Mouse (Mus musculus): Measurements from ENCODE around the gene Prss42.
"Not testable (repeated sequence)": the region's sequence is repeated elsewhere in the genome, so short reads cannot be mapped to it uniquely, and the experiment has no call there.

Prss42 gene

GRCm38 (mm10) chr9:110788169-110788568, 9.8 kb upstream of the Prss42 start:
- ATAC-seq (ENCODE audit: low TSS enrichment) = no peak

- no peak for ATAC-seq (ENCODE audit: low TSS enrichment)
These were observed 7.5 kb upstream of the Prss42 start for GRCm38 (mm10) chr9:110790462-110790861.

GRCm38 (mm10) chr9:110797013-110797412, 953 bp upstream of the Prss42 start:
- no peak for ATAC-seq (ENCODE audit: low TSS enrichment)

- ATAC-seq (ENCODE audit: low TSS enrichment) = no peak
These were observed 3.0 kb downstream of the Prss42 start for GRCm38 (mm10) chr9:110800834-110801479.

- no peak for ATAC-seq (ENCODE audit: low TSS enrichment)
These were observed 5.3 kb downstream of the Prss42 start for GRCm38 (mm10) chr9:110803294-110803693.

- ATAC-seq (ENCODE audit: low TSS enrichment) = peak; percentile 72; the same call in 1 of the 2 replicates
These were observed 12.1 kb downstream of the Prss42 start for GRCm38 (mm10) chr9:110810051-110810450.

- no peak for ATAC-seq (ENCODE audit: low TSS enrichment)
These were observed 15.8 kb downstream of the Prss42 start, which contains the start of gene Prss44 for GRCm38 (mm10) chr9:110813789-110814188. Gene Prss44 (plus strand): TSS chr9:110813994.

- ATAC-seq (ENCODE audit: low TSS enrichment) = not testable (repeated sequence)
These were observed 22.6 kb downstream of the Prss42 start for GRCm38 (mm10) chr9:110820546-110820945.

GRCm38 (mm10) chr9:110821436-110821835, 23.5 kb downstream of the Prss42 start:
- no peak for ATAC-seq (ENCODE audit: low TSS enrichment)

GRCm38 (mm10) chr9:110825426-110825825, 27.5 kb downstream of the Prss42 start:
- ATAC-seq (ENCODE audit: low TSS enrichment) = no peak

- ATAC-seq (ENCODE audit: low TSS enrichment) = no peak
These were observed 27.9 kb downstream of the Prss42 start for GRCm38 (mm10) chr9:110825832-110826231.

GRCm38 (mm10) chr9:110826390-110826789, 28.4 kb downstream of the Prss42 start, which contains the start of gene Prss43:
Gene Prss43 (plus strand): TSS chr9:110826690.
- no peak for ATAC-seq (ENCODE audit: low TSS enrichment)

- no peak for ATAC-seq (ENCODE audit: low TSS enrichment)
These were observed 35.1 kb downstream of the Prss42 start for GRCm38 (mm10) chr9:110833021-110833420.

- ATAC-seq (ENCODE audit: low TSS enrichment) = no peak
These were observed 36.4 kb downstream of the Prss42 start, which contains the start of gene Prss45 for GRCm38 (mm10) chr9:110834411-110834810. Gene Prss45 (plus strand): TSS chr9:110834588.

GRCm38 (mm10) chr9:110834961-110835360, 37.0 kb downstream of the Prss42 start:
- no peak for ATAC-seq (ENCODE audit: low TSS enrichment)

- ATAC-seq (ENCODE audit: low TSS enrichment) = no peak; the same call in 1 of the 2 replicates
These were observed 38.1 kb downstream of the Prss42 start for GRCm38 (mm10) chr9:110836112-110836511.

GRCm38 (mm10) chr9:110840905-110841304, 42.9 kb downstream of the Prss42 start:
- ATAC-seq (ENCODE audit: low TSS enrichment) = no peak

- ATAC-seq (ENCODE audit: low TSS enrichment) = no peak
These were observed 43.5 kb downstream of the Prss42 start for GRCm38 (mm10) chr9:110841438-110841837.

- no peak for ATAC-seq (ENCODE audit: low TSS enrichment)
These were observed 46.2 kb downstream of the Prss42 start, which contains the start of gene Prss46 for GRCm38 (mm10) chr9:110844206-110844605. Gene Prss46 (plus strand): TSS chr9:110844506.

GRCm38 (mm10) chr9:110849162-110849561, 51.2 kb downstream of the Prss42 start:
- ATAC-seq (ENCODE audit: low TSS enrichment) = no peak
